Mouse (Mus musculus) lung, postnatal 0 days (tissue): ENCODE data around the gene Onecut3. TPM values are rescaled to one million over a fixed set of nuclear protein-coding genes. Genes with fewer than 3 reads are reported as not detected.
A peak's percentile ranks its signal among the peaks of the same experiment; 100 is the strongest.

Experiments
- ATAC-seq: fragments of 200-750 bp; cut with Nextera tagmentation; 2 replicates; pipeline ENCODE4 v1.8.0; 2017; ENCODE audit warnings: moderate library complexity
- DNase-seq: peaks from one replicate; pipeline ENCODE4 v3.0.0-alpha.2; 2016; ENCODE audit warnings: low spot score
- H3K27ac ChIP-seq: fragments of 300-500 bp; sonication (generic); 2 replicates; pipeline ENCODE4 v1.5.1; 2014; ENCODE audit warnings: antibody characterized with exemption, mild to moderate bottlenecking, low read length, mixed read lengths
- H3K27me3 ChIP-seq: fragments of 300-500 bp; sonication (generic); replicated peaks from 2 replicates; pipeline ENCODE4 v1.6.1; 2014; ENCODE audit warnings: low read length, mixed read lengths; ENCODE audit not compliant: insufficient read depth
- H3K36me3 ChIP-seq: fragments of 300-500 bp; sonication (generic); 2 replicates; pipeline ENCODE4 v1.6.1; 2014; ENCODE audit warnings: low read length, mixed read lengths; ENCODE audit not compliant: insufficient read depth
- H3K4me1 ChIP-seq: fragments of 300-500 bp; sonication (generic); 2 replicates; pipeline ENCODE4 v1.6.1; 2014; ENCODE audit warnings: antibody characterized with exemption, low read depth, low read length, mixed read lengths; ENCODE audit not compliant: insufficient read depth
- H3K4me2 ChIP-seq: fragments of 300-500 bp; sonication (generic); replicated peaks from 2 replicates; pipeline ENCODE4 v1.6.1; 2014; ENCODE audit warnings: low read depth, mild to moderate bottlenecking, low read length, moderate library complexity, mixed read lengths
- H3K4me3 ChIP-seq: fragments of 300-500 bp; sonication (generic); 2 replicates; pipeline ENCODE4 v1.5.1; 2014; ENCODE audit warnings: low read depth, low read length
- H3K9ac ChIP-seq: fragments of 300-500 bp; sonication (generic); replicated peaks from 2 replicates; pipeline ENCODE4 v1.6.1; 2014; ENCODE audit warnings: low read depth, mild to moderate bottlenecking
- H3K9me3 ChIP-seq: fragments of 300-500 bp; sonication (generic); 2 replicates; pipeline ENCODE4 v1.6.1; 2016; ENCODE audit warnings: low read length, mixed read lengths
- CTCF ChIP-seq: IDR thresholded peaks from 2 replicates; pipeline ENCODE4 v1.5.1; 2016; ENCODE audit warnings: antibody characterized with exemption, mild to moderate bottlenecking
- EP300 ChIP-seq: IDR thresholded peaks from 2 replicates; pipeline ENCODE4 v1.6.1; 2016; ENCODE audit warnings: antibody characterized with exemption, mild to moderate bottlenecking, control low read depth
- WGBS: fragments of 180-500 bp; shearing (Covaris S2); extraction: QIAGEN DNeasy Blood & Tissue Kit; methylation state at CpG from one replicate; pipeline ENCODE4 v1.1.7; 2014; 5-methylcytosine and 5-hydroxymethylcytosine counted together
- polyA plus RNA-seq: library from polyadenylated mRNA; unstranded; fragments of >200 nt; fragmentation: Nextera tagmentation; extraction: Ambion mirVana; gene quantifications from 2 replicates; pipeline ENCODE4 v1.2.1, GENCODE M21; 2015

Gene Onecut3
- polyA plus RNA-seq, 1 experiment from 2014 or later = not detected

DNA sequence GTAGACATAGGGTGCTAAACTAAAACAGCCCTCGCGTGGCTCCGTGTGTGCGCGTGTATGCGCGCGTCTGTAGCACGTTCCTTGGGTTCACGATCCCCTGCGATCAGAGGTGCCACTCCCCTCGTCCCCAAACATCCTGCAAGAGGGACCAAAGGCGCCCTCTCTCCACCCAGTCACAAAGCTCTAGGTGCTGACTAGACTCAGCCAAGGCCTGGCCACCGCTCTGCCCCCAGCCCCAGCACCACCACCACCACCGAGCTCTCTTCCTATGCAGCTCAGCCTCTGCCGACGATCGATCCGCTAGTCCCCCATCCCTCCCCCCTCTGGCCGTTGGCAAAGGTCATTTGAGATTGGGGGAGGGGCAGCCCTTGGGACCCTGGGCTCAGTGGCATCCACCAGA lies 1.8 kb downstream of the Onecut3 start:
- peaks cover 7% of the 10 kb centered on the region for H3K4me1 ChIP-seq
- no peak overlapping the region for H3K4me3 ChIP-seq
- TF ChIP-seq EP300 = no peak
- TF ChIP-seq CTCF = no peak
- WGBS = 3% methylated on average over 20 of the region's 20 CpGs
- no peak for ATAC-seq
- no peak overlapping the region for H3K9ac ChIP-seq
- DNase-seq = no peak
- no peaks in the 10 kb centered on the region for H3K36me3 ChIP-seq
- peaks cover 67% of the 10 kb centered on the region for H3K27me3 ChIP-seq
- H3K27ac ChIP-seq = no peak overlapping the region
- no peaks in the 10 kb centered on the region for H3K9me3 ChIP-seq
- H3K4me2 ChIP-seq = no peak overlapping the region

DNA sequence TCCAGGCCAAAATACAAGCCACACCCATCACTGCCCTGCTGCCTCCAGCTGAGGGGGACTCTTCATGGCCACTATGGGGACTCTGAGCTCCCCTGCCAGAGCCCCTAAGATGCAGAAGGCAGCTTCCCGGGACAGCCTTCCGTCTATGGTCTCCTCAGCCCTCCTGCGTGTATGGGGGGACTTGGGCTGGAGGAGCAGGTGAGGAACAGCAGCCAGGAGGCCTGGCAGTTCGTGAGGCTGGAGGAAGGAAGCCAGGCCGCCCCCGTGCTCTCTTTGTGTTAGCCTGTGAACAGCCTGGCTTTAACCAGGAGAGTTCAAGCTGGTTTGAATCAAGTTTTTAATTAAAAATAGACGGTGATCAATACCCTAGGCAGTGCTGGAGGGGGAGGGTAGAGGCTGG lies 7.7 kb downstream of the Onecut3 start:
- TF ChIP-seq EP300 (no peak), CTCF (no peak)
- peaks cover 35% of the 10 kb centered on the region for H3K27me3 ChIP-seq
- no peak for DNase-seq
- no peaks in the 10 kb centered on the region for H3K4me1 ChIP-seq
- H3K36me3 ChIP-seq = no peaks in the 10 kb centered on the region
- no peak overlapping the region for H3K4me3 ChIP-seq
- H3K9me3 ChIP-seq = no peaks in the 10 kb centered on the region
- no peak overlapping the region for H3K27ac ChIP-seq
- H3K4me2 ChIP-seq = no peak overlapping the region
- no peak for ATAC-seq
- H3K9ac ChIP-seq = no peak overlapping the region
- WGBS = 3% methylated on average over 7 of the region's 7 CpGs

DNA sequence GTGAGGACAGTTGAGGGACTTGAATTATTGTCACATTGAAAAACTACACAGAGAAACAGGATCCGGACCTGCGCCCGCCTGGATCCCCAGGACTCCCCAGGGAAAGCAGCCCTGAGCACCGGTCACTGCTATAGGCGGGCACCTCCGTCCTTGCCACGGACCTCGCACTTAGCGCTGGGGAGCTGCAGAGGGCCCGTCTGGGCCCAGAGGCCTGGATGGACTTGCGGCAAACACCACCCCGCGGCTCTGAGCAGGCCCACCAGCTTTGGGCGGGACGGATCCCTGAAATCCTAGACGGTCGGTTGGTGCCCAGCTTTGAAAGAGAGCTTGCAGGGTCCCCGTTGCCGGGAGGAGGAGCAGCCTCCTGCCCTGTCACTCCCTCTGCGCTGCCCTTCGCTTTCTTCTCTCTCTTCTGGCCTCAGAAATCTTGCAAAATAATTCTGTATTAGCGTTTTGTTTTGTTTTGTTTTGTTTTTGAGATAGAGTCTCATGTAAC lies 8.2 kb downstream of the Onecut3 start:
- H3K27me3 ChIP-seq = peaks cover 31% of the 10 kb centered on the region
- H3K9me3 ChIP-seq = no peaks in the 10 kb centered on the region
- H3K4me1 ChIP-seq = no peaks in the 10 kb centered on the region
- DNase-seq (no peak), ATAC-seq (no peak)
- H3K9ac ChIP-seq = no peak overlapping the region
- H3K36me3 ChIP-seq = no peaks in the 10 kb centered on the region
- H3K27ac ChIP-seq = no peak overlapping the region
- H3K4me2 ChIP-seq = no peak overlapping the region
- WGBS = 2% methylated on average over 22 of the region's 22 CpGs
- TF ChIP-seq CTCF = no peak
- no peak for TF ChIP-seq EP300
- no peak overlapping the region for H3K4me3 ChIP-seq

DNA sequence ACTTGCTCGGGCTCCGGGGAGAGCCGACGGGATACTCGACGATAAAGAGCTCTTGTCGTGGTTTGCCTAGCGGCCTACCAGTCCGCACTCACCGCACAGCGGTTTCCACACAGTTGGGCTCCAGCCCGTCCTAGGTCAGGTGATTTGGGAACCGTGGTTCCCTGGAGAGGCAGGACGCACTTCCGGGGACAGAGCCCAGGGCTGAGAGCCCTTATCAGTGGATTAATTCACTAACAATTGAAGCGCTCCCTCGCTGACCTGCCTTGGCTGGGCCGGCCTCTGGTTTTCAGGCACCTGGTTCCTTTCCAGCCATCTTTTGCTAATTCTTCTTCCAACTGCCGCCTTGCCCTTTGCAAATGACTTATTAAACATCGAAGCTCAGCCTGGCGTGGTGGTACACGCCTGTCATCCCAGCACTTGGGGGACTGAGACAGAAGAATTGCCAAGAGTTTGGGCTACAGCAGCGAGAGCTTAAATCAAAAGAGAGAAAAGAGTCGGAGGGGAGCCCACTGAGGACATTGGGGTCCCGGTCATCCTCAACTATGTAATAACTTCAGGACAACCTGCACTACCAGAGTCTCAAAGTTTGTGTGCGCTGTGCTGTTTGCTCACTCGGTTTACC lies 9.1 kb downstream of the Onecut3 start:
- Histone ChIP-seq H3K4me1 (no peaks in the 10 kb centered on the region), H3K27ac (no peak overlapping the region), H3K27me3 (peaks cover 25% of the 10 kb centered on the region; the same call in 1 of the 2 replicates), H3K9me3 (no peaks in the 10 kb centered on the region), H3K4me2 (no peak overlapping the region), H3K36me3 (no peaks in the 10 kb centered on the region), H3K4me3 (no peak overlapping the region), H3K9ac (no peak overlapping the region)
- WGBS = 2% methylated on average over 27 of the region's 27 CpGs
- DNase-seq = peak; percentile 85
- peak; percentile 95 for ATAC-seq
- TF ChIP-seq CTCF (no peak), EP300 (no peak)

- ATAC-seq (no peak), DNase-seq (no peak)
- Histone ChIP-seq H3K27me3 (peaks cover 25% of the 10 kb centered on the region; the same call in 1 of the 2 replicates), H3K9me3 (no peaks in the 10 kb centered on the region), H3K36me3 (no peaks in the 10 kb centered on the region), H3K4me1 (no peaks in the 10 kb centered on the region), H3K4me2 (no peak overlapping the region), H3K9ac (no peak overlapping the region), H3K27ac (no peak overlapping the region), H3K4me3 (no peak overlapping the region)
- WGBS = 2% methylated on average over 9 of the region's 9 CpGs
- TF ChIP-seq EP300 (no peak), CTCF (no peak)
These were observed 10.1 kb downstream of the Onecut3 start for GRCm38 (mm10) chr10:80504724-80505123.

GRCm38 (mm10) chr10:80506222-80506621 lies 11.6 kb downstream of the Onecut3 start:
- no peak for ATAC-seq

More at GRCm38 (mm10) chr10:80506222-80506621, 11.6 kb downstream of the Onecut3 start:
- no peak overlapping the region for H3K9ac ChIP-seq
- peaks cover 25% of the 10 kb centered on the region; the same call in 1 of the 2 replicates for H3K27me3 ChIP-seq
- no peaks in the 10 kb centered on the region for H3K4me1 ChIP-seq
- no peaks in the 10 kb centered on the region for H3K9me3 ChIP-seq
- H3K4me3 ChIP-seq = no peak overlapping the region
- TF ChIP-seq CTCF (peak; percentile 87), EP300 (no peak)
- no peak overlapping the region for H3K27ac ChIP-seq
- no peaks in the 10 kb centered on the region for H3K36me3 ChIP-seq
- H3K4me2 ChIP-seq = no peak overlapping the region
- under 1% methylated on average over 11 of the region's 11 CpGs for WGBS
- DNase-seq = peak; percentile 70
